Mouse (Mus musculus) cerebellum, adult 9-10 months (tissue): ENCODE measurements at regions not wholly inside any gene's neighbourhood (a gene's known extent, or its start where the extent isn't known, plus 50 kb on each side); places are given as distances from the start of the nearest gene placed in this dataset.

ENCODE experiments used
- DNase-seq: peaks from one replicate; pipeline ENCODE4 v3.0.0; 2022

DNA sequence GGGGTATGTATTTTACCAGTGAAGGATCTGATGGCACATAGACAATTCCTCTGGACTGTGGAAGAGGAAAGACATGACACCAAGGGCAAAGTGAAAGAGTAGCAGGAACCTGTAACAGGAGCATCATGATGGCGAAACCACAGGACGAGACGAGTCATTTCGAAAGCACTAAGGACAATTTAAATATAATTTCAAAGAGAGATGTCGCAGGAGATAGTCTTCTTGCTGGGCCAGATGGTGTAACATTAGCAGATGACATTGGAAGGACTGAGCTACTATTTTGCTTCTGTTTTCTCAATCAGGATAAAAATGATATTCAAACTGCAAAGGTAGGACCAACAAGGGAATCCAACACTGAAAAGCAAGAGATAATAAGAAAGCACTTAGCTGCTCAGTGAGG lies 1009.7 kb upstream of the Adgrl4 start:
- DNase-seq = no peak

DNA sequence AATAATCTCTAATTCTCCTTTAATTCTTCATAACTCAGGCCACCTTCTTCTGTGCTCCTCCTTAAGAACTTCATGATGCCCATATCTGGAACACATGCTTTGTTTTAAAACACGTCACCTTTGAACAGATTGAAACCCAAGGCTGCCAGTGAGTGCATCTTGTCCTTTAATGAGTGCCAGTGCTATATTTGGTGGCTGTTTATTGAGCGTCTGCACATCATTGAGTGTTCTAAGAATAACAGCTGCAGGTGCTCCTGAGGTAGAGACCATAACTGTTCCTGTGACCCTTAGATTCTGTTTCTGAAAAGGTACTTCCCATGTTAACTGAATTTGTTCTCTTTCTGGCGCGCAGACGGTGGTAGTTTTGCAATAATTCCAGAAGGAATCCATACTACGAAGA lies 1006.4 kb upstream of the Adgrl4 start:
- DNase-seq = no peak

DNA sequence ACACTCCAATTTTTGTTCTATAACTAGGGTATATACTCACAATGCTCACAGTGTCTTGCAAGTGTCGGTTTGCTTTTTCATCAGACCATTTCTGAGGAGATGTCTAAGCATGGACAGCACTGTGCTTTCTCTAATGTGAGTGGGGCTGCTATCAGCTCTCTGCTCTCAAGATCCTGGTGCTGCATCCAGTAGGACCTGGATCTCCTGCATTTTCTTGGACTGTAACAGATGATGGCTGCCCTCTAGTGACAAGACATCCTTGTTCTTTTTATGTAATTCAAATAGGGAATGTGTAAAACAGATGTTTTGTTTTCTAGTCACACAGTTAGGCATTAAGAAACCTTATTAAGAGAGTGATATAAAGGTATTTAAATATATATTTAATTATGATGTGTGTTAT lies 1002.5 kb upstream of the Adgrl4 start:
- DNase-seq = peak; percentile 1

DNA sequence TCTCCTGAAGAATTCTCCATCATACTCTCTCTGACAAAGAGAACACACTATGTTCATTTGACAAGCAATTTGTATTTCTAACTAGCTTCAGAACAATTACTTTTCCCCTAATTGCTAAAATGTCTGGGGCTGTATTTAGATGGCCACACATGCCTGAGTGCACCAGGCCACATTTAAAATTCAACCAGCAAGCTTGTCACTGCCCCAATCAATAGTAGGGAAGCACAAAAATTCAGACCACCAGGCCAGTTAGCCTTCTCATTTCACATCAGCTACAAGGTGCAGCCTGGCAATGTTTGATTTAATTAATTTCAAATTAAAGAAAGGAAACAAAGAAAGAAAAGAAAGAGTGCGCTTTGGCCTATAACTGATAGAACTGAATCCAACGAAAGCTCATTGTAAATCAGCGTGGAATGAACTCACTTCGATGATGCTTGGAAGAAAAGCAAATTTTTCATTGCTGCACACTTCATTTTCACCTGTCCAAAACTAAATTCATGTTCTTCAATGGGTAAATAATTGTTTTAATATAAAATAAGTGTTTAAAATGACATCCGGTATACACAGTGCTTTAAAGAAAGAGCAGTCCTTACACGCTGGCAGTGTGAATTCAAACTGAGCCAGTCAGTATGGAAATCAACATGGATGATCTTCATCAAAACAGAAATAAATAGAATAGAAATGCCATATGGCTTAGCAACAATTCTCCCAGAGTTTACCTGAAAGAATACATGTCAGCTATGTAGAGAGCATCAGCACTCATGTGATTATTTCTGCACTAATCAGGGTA lies 1001.7 kb upstream of the Adgrl4 start:
- no peak for DNase-seq
